Mouse (Mus musculus) hindbrain, embryonic 11.5 days (tissue): ENCODE data around the gene Prkcb. TPM values are rescaled to one million over a fixed set of nuclear protein-coding genes. Genes with fewer than 3 reads are reported as not detected.

Experiments used
- ATAC-seq: fragments of 200-750 bp; cut with Nextera tagmentation; 2 replicates; pipeline ENCODE4 v1.8.0; 2017; ENCODE audit warnings: mild to moderate bottlenecking, moderate TSS enrichment, moderate library complexity; ENCODE audit not compliant: low FRiP score
- DNase-seq: peaks from one replicate; pipeline ENCODE4 v3.0.0-alpha.2; 2015; ENCODE audit warnings: low spot score
- H3K27ac ChIP-seq: fragments of 300-500 bp; sonication (generic); 2 replicates; pipeline ENCODE4 v1.5.1; 2014; ENCODE audit warnings: mild to moderate bottlenecking, low read depth, low read length
- H3K27me3 ChIP-seq: fragments of 300-500 bp; sonication (generic); 2 replicates; pipeline ENCODE4 v1.6.1; 2014; ENCODE audit warnings: mild to moderate bottlenecking, low read length, moderate library complexity, mixed read lengths; ENCODE audit not compliant: control insufficient read depth, insufficient read depth
- H3K36me3 ChIP-seq: fragments of 300-500 bp; sonication (generic); 2 replicates; pipeline ENCODE4 v1.6.1; 2014; ENCODE audit warnings: mild to moderate bottlenecking, low read length, moderate library complexity, mixed read lengths; ENCODE audit not compliant: control insufficient read depth, insufficient read depth
- H3K4me1 ChIP-seq: fragments of 300-500 bp; sonication (generic); replicated peaks from 2 replicates; pipeline ENCODE4 v1.6.1; 2014; ENCODE audit warnings: low read length, mixed read lengths; ENCODE audit not compliant: control insufficient read depth, insufficient read depth
- H3K4me2 ChIP-seq: fragments of 300-500 bp; sonication (generic); replicated peaks from 2 replicates; pipeline ENCODE4 v1.6.1; 2014; ENCODE audit warnings: mild to moderate bottlenecking, low read depth, low read length
- H3K4me3 ChIP-seq: fragments of 300-500 bp; sonication (generic); 2 replicates; pipeline ENCODE4 v1.5.1; 2014; ENCODE audit warnings: low read depth, low read length
- H3K9ac ChIP-seq: fragments of 300-500 bp; sonication (generic); 2 replicates; pipeline ENCODE4 v1.6.1; 2014; ENCODE audit warnings: low read depth, low read length
- H3K9me3 ChIP-seq: fragments of 300-500 bp; sonication (generic); 2 replicates; pipeline ENCODE4 v1.6.1; 2016; ENCODE audit warnings: low read length; ENCODE audit not compliant: control insufficient read depth
- WGBS: fragments of 180-500 bp; shearing (Covaris S2); extraction: QIAGEN DNeasy Blood & Tissue Kit; methylation state at CpG from one replicate; pipeline ENCODE4 v1.1.7; 2014; 5-methylcytosine and 5-hydroxymethylcytosine counted together
- polyA plus RNA-seq: library from polyadenylated mRNA; unstranded; fragments of >200 nt; fragmentation: Nextera tagmentation; extraction: Ambion mirVana; gene quantifications from 2 replicates; pipeline ENCODE4 v1.2.1, GENCODE M21; 2014

The Prkcb gene
- polyA plus RNA-seq, 1 experiment from 2014 or later: 22.3 TPM

- H3K4me1 ChIP-seq: no peaks in the 10 kb centered on the region
- H3K4me2 ChIP-seq: no peak overlapping the region
- no peaks in the 10 kb centered on the region for H3K36me3 ChIP-seq
- no peak overlapping the region for H3K27ac ChIP-seq
- H3K4me3 ChIP-seq: no peak overlapping the region
- H3K9ac ChIP-seq: no peak overlapping the region
- no peaks in the 10 kb centered on the region for H3K9me3 ChIP-seq
- peak; percentile 64 for DNase-seq
- H3K27me3 ChIP-seq: no peaks in the 10 kb centered on the region
- 57% methylated on average over 6 of the region's 6 CpGs for WGBS
- ATAC-seq: no peak
Measured at GRCm38 (mm10) chr7:122445056-122445455, 156.5 kb downstream of the Prkcb start.

GRCm38 (mm10) chr7:122452671-122453070, 164.1 kb downstream of the Prkcb start:
- Histone ChIP-seq H3K4me2 (no peak overlapping the region), H3K9me3 (no peaks in the 10 kb centered on the region), H3K27ac (no peak overlapping the region), H3K4me3 (no peak overlapping the region), H3K27me3 (no peaks in the 10 kb centered on the region), H3K9ac (no peak overlapping the region), H3K4me1 (no peaks in the 10 kb centered on the region), H3K36me3 (no peaks in the 10 kb centered on the region)
- no peak for ATAC-seq
- DNase-seq: no peak
- WGBS: 84% methylated on average over 8 of the region's 8 CpGs

DNA sequence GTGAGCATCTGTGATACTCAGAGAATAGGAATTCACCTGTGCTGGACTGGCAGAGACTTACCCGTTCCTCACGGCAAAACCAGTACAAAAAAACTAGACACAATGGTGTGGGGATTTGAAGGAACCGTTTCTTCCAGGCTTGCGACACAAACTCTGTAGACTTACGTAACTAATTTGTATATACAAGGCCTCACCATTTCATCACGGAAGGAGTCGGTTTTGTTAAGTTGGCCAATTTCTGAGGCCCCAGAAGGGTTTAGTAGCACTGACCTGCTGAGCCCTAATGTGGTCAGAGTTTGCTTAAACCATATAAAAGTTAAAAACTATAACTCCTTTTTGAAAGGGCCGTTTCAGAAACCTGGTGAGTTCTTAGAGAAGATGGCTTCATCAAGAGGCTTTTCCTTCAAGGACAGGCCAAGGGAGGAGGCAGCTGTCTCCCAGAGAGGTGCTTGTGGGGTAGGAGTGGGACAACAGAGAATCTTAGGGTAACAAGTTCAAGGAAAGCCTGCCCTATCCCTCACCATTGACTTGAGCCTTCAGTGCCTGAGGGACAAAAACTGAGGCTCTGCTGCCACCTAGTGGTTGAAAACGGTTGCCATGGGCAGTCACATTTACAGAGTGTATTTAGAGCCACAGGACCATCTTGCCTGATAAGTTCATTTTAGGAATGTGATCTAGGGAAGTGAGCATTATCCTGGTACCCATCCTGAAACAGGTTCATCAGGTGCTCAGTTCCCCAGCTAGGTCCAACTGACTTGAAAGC, 170.8 kb downstream of the Prkcb start:
- 74% methylated on average over 9 of the region's 9 CpGs for WGBS
- Histone ChIP-seq H3K36me3 (no peaks in the 10 kb centered on the region), H3K9me3 (no peaks in the 10 kb centered on the region), H3K4me2 (no peak overlapping the region), H3K4me3 (no peak overlapping the region), H3K27me3 (no peaks in the 10 kb centered on the region), H3K27ac (no peak overlapping the region), H3K9ac (no peak overlapping the region), H3K4me1 (no peaks in the 10 kb centered on the region)
- ATAC-seq: peak; percentile 47; the same call in 1 of the 2 replicates
- DNase-seq: peak; percentile 95

DNA sequence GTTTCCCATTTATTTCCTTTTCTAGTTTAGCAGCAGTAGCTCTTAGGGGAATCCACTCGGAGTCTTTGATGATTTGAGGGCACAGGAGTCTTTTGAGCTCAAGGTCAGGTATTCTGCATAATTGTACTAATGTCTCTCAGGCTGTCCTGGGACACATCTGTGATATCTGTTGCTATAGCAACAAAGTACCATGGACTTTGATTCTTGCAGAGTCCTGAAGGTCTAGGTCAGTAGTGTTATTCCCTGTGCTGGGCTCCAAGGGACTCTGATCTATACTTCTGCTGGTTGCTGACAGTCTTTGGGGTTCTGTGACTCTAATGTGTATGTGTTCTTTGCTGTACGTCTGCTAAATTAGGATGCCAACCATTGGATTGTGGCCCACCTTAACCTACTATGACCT, 171.5 kb downstream of the Prkcb start:
- no peaks in the 10 kb centered on the region for H3K27me3 ChIP-seq
- DNase-seq (no peak), ATAC-seq (no peak)
- no peaks in the 10 kb centered on the region for H3K4me1 ChIP-seq
- no peak overlapping the region for H3K4me3 ChIP-seq
- no peaks in the 10 kb centered on the region for H3K36me3 ChIP-seq
- H3K4me2 ChIP-seq: no peak overlapping the region
- 69% methylated on average over 2 of the region's 2 CpGs for WGBS
- no peak overlapping the region for H3K9ac ChIP-seq
- H3K9me3 ChIP-seq: no peaks in the 10 kb centered on the region
- no peak overlapping the region for H3K27ac ChIP-seq

- Histone ChIP-seq H3K4me3 (no peak overlapping the region), H3K27me3 (no peaks in the 10 kb centered on the region), H3K27ac (no peak overlapping the region), H3K9me3 (no peaks in the 10 kb centered on the region), H3K4me2 (no peak overlapping the region), H3K36me3 (no peaks in the 10 kb centered on the region), H3K4me1 (no peaks in the 10 kb centered on the region), H3K9ac (no peak overlapping the region)
- DNase-seq (peak; percentile 57), ATAC-seq (no peak)
- 61% methylated on average over 8 of the region's 8 CpGs for WGBS
Measured at GRCm38 (mm10) chr7:122465823-122466549, 177.4 kb downstream of the Prkcb start.

- Histone ChIP-seq H3K9ac (no peak overlapping the region), H3K36me3 (no peaks in the 10 kb centered on the region), H3K4me1 (no peaks in the 10 kb centered on the region), H3K4me3 (no peak overlapping the region), H3K4me2 (no peak overlapping the region), H3K27me3 (0 out of 2 replicates have a peak, but pooled peaks cover 3% of the 10 kb centered on the region), H3K27ac (no peak overlapping the region), H3K9me3 (no peaks in the 10 kb centered on the region)
- ATAC-seq: no peak
- no peak for DNase-seq
- 91% methylated on average over 1 of the region's 2 CpGs for WGBS
Measured at GRCm38 (mm10) chr7:122466722-122467121, 178.2 kb downstream of the Prkcb start.

- Histone ChIP-seq H3K36me3 (no peaks in the 10 kb centered on the region), H3K9ac (no peak overlapping the region), H3K4me3 (no peak overlapping the region), H3K27me3 (0 out of 2 replicates have a peak, but pooled peaks cover 3% of the 10 kb centered on the region), H3K27ac (no peak overlapping the region), H3K4me1 (no peaks in the 10 kb centered on the region), H3K9me3 (no peaks in the 10 kb centered on the region), H3K4me2 (no peak overlapping the region)
- no peak for ATAC-seq
- no peak for DNase-seq
- WGBS: 80% methylated on average over 8 of the region's 8 CpGs
Measured at GRCm38 (mm10) chr7:122467831-122468230, 179.3 kb downstream of the Prkcb start.

GRCm38 (mm10) chr7:122470370-122471280, 182.1 kb downstream of the Prkcb start:
- H3K4me3 ChIP-seq: no peak overlapping the region
- DNase-seq (peak; percentile 89), ATAC-seq (peak; percentile 68)
- 57% methylated on average over 18 of the region's 18 CpGs for WGBS
- H3K27me3 ChIP-seq: 0 out of 2 replicates have a peak, but pooled peaks cover 3% of the 10 kb centered on the region
- H3K27ac ChIP-seq: no peak overlapping the region
- H3K9ac ChIP-seq: no peak overlapping the region
- H3K36me3 ChIP-seq: no peaks in the 10 kb centered on the region
- H3K9me3 ChIP-seq: no peaks in the 10 kb centered on the region; the same call in 1 of the 2 replicates
- H3K4me1 ChIP-seq: no peaks in the 10 kb centered on the region
- H3K4me2 ChIP-seq: no peak overlapping the region
